Mouse (Mus musculus): ENCODE data around the gene Ciart. TPM values are rescaled to one million over a fixed set of nuclear protein-coding genes. Genes with fewer than 3 reads are reported as not detected.

Ciart gene
- 4.1 and 5.3 TPM in 2 replicates for polyA plus RNA-seq (2012; rRNA removed)

GRCm38 (mm10) chr3:95881979-95882815 is at the start of gene Ciart:
TSS of gene Ciart (minus strand) at chr3:95882251.

GRCm38 (mm10) chr3:95928658-95929503 is 46.8 kb upstream of the Ciart start, which contains the start of gene Anp32e:
TSS of gene Anp32e (plus strand) at chr3:95929246.

GRCm38 (mm10) chr3:95904568-95904967 is 22.5 kb upstream of the Ciart start, which contains the start of gene Car14:
TSS of gene Car14 (minus strand) at chr3:95904691.

GRCm38 (mm10) chr3:95893606-95894316 is 11.7 kb upstream of the Ciart start, which contains the start of gene Aph1a:
TSS of gene Aph1a (plus strand) at chr3:95893969.

GRCm38 (mm10) chr3:95891211-95892065 is 9.4 kb upstream of the Ciart start, which contains the start of gene BC028528:
TSS of gene BC028528 (minus strand) at chr3:95892005.

GRCm38 (mm10) chr3:95871392-95871867 is 10.6 kb downstream of the Ciart start, which contains the start of gene Mrps21:
TSS of gene Mrps21 (minus strand) at chr3:95871519.

GRCm38 (mm10) chr3:95855502-95856089 is 26.5 kb downstream of the Ciart start, which contains the start of gene Prpf3:
TSS of gene Prpf3 (minus strand) at chr3:95855885.

Other genes starting within 250 kb of the Ciart start
- gene Mcl1, start 223.5 kb downstream of the Ciart start, polyA plus RNA-seq (2012; rRNA removed) = 62.9 and 66.1 TPM in 2 replicates
- 0.76 and 2.1 TPM in 2 replicates for gene Adamtsl4, start 194.3 kb downstream of the Ciart start, polyA plus RNA-seq (2012; rRNA removed)
- gene Ecm1, start 142.7 kb downstream of the Ciart start, polyA plus RNA-seq (2012; rRNA removed) = 13.4 and 56.2 TPM in 2 replicates
- 39.4 and 42.8 TPM in 2 replicates for gene Tars2, start 122.0 kb downstream of the Ciart start, polyA plus RNA-seq (2012; rRNA removed)
- gene Rprd2, start 63.4 kb downstream of the Ciart start, polyA plus RNA-seq (2012; rRNA removed) = 21.7 TPM in 2 replicates
- gene Prpf3, start 26.4 kb downstream of the Ciart start, polyA plus RNA-seq (2012; rRNA removed) = 36.0 and 36.2 TPM in 2 replicates
- gene Mrps21, start 10.7 kb downstream of the Ciart start, polyA plus RNA-seq (2012; rRNA removed) = 190 and 193 TPM in 2 replicates
- 13.9 and 15.2 TPM in 2 replicates for gene BC028528, start 9.8 kb upstream of the Ciart start, polyA plus RNA-seq (2012; rRNA removed)
- gene Aph1a, start 11.7 kb upstream of the Ciart start, polyA plus RNA-seq (2012; rRNA removed) = 96.5 and 101 TPM in 2 replicates
- 4.0 and 5.7 TPM in 2 replicates for gene Car14, start 22.4 kb upstream of the Ciart start, polyA plus RNA-seq (2012; rRNA removed)
- gene Anp32e, start 47.0 kb upstream of the Ciart start, polyA plus RNA-seq (2012; rRNA removed) = 79.1 and 84.3 TPM in 2 replicates
- 141 and 142 TPM in 2 replicates for gene Plekho1, start 113.8 kb upstream of the Ciart start, polyA plus RNA-seq (2012; rRNA removed)
- gene Vps45, start 176.2 kb upstream of the Ciart start, polyA plus RNA-seq (2012; rRNA removed) = 31.4 and 35.0 TPM in 2 replicates
- gene Otud7b, start 222.3 kb upstream of the Ciart start, polyA plus RNA-seq (2012; rRNA removed) = 6.4 and 6.8 TPM in 2 replicates

Data from central nervous system, embryonic 18 days (tissue).